Mouse (Mus musculus): ENCODE measurements at regions not wholly inside any gene's neighbourhood (a gene's known extent, or its start where the extent isn't known, plus 50 kb on each side); places are given as distances from the start of the nearest gene placed in this dataset.

- no peak overlapping the region for H3K9ac ChIP-seq (ENCODE audit: insufficient read depth, low read depth)
- dilution Hi-C loops (cut with MboI; ENCODE audit: extremely low pct_ligation_motif_present, extremely low pct_unique_long_range_greater_than_20kb, low sequenced_read_pairs) (no loop called here), in situ Hi-C loops (cut with MboI; ENCODE audit: low pct_ligation_motif_present, low pct_unique_long_range_greater_than_20kb, low sequenced_read_pairs) (no loop called here)
- H3K4me2 ChIP-seq (ENCODE audit: insufficient read depth, low read depth, poor library complexity, severe bottlenecking): no peak overlapping the region
- no peak overlapping the region for H3K4me3 ChIP-seq (replicated peaks in 1 of 3; ENCODE audit: low read depth in 2 of 3, low read length in 2 of 3, poor library complexity in 1 of 3)
- no peak overlapping the region for H3K27ac ChIP-seq (ENCODE audit: insufficient read depth, low read depth)
- H3K36me3 ChIP-seq (replicated peaks in 1 of 2; ENCODE audit: control insufficient read depth in 1 of 2, insufficient read depth in 1 of 2, low read length in 1 of 2): no peaks in the 10 kb centered on the region
- H3K4me1 ChIP-seq (ENCODE audit: control insufficient read depth in 1 of 2, insufficient read depth in 2 of 2): no peaks in the 10 kb centered on the region
- DNase-seq (ENCODE audit: extremely low read depth): no peak
- peaks cover 53% of the 10 kb centered on the region for H3K9me3 ChIP-seq (replicated peaks; ENCODE audit: low read length)
- H3K27me3 ChIP-seq (replicated peaks): no peaks in the 10 kb centered on the region
- no peak for TF ChIP-seq ZNF384 (IDR thresholded peaks at IDR 0.05; ENCODE audit: low read depth, low read length)
- TF ChIP-seq MAX (IDR thresholded peaks at IDR 0.05; ENCODE audit: low read length): no peak
- no peak for TF ChIP-seq IRF4 (IDR thresholded peaks at IDR 0.05; ENCODE audit: low read depth, low read length)
- no peak for TF ChIP-seq POLR2AphosphoS2 (IDR thresholded peaks at IDR 0.05; ENCODE audit: low read depth, low read length)
- no peak for TF ChIP-seq NRF1 (IDR thresholded peaks at IDR 0.05; ENCODE audit: low read depth, low read length)
- no peaks in the 10 kb centered on the region for H3K79me2 ChIP-seq (replicated peaks; ENCODE audit: control insufficient read depth, extremely low read depth, insufficient read depth, poor library complexity, severe bottlenecking)
Observed at GRCm38 (mm10) chr15:90346162-90346561, 122.1 kb downstream of the Alg10b start.

DNA sequence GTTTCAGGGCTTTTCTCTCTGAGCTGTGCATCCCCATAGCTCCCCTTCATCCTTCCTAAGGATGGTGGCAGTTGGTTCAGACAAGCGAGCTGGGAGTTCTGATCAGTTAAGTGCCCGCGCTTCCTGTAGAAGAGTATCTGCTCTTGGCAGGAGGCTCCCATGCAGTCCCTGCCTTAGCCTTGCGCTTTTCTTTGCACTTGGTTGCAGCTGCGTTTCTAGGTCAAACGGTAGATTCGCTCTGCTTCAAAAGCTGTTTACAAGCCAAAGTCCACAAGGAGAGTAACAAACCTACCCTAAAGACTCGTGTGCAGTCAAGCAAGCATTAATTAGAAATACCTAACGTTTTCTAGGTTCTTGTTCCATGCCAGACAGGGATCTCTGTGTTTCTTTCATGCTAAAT, 122.6 kb downstream of the Alg10b start:
- no peak for DNase-seq (ENCODE audit: extremely low read depth)
- Histone ChIP-seq H3K27me3 (replicated peaks) (no peaks in the 10 kb centered on the region), H3K79me2 (replicated peaks; ENCODE audit: control insufficient read depth, extremely low read depth, insufficient read depth, poor library complexity, severe bottlenecking) (no peaks in the 10 kb centered on the region), H3K4me3 (replicated peaks in 1 of 3; ENCODE audit: low read depth in 2 of 3, low read length in 2 of 3, poor library complexity in 1 of 3) (no peak overlapping the region), H3K27ac (ENCODE audit: insufficient read depth, low read depth) (no peak overlapping the region), H3K4me1 (ENCODE audit: control insufficient read depth in 1 of 2, insufficient read depth in 2 of 2) (no peaks in the 10 kb centered on the region), H3K9ac (ENCODE audit: insufficient read depth, low read depth) (no peak overlapping the region), H3K9me3 (replicated peaks; ENCODE audit: low read length) (peaks cover 58% of the 10 kb centered on the region), H3K36me3 (replicated peaks in 1 of 2; ENCODE audit: control insufficient read depth in 1 of 2, insufficient read depth in 1 of 2, low read length in 1 of 2) (no peaks in the 10 kb centered on the region), H3K4me2 (ENCODE audit: insufficient read depth, low read depth, poor library complexity, severe bottlenecking) (no peak overlapping the region)
- TF ChIP-seq ZKSCAN1 (IDR thresholded peaks at IDR 0.05; ENCODE audit: borderline replicate concordance, low read depth, low read length) (no peak), USF1 (IDR thresholded peaks at IDR 0.05; ENCODE audit: low read depth, low read length) (no peak), ZNF384 (IDR thresholded peaks at IDR 0.05; ENCODE audit: low read depth, low read length) (no peak), HCFC1 (IDR thresholded peaks at IDR 0.05; ENCODE audit: low read depth, low read length) (no peak), EP300 (IDR thresholded peaks at IDR 0.05; ENCODE audit: low read length) (no peak), MAZ (IDR thresholded peaks at IDR 0.05; ENCODE audit: low read depth, low read length) (no peak), NRF1 (IDR thresholded peaks at IDR 0.05; ENCODE audit: low read depth, low read length) (no peak), BHLHE40 (IDR thresholded peaks at IDR 0.05; ENCODE audit: low read depth, low read length) (no peak), JUND (conservative IDR thresholded peaks at IDR 0.05; ENCODE audit: low read depth, low read length) (no peak), IRF4 (IDR thresholded peaks at IDR 0.05; ENCODE audit: low read depth, low read length) (no peak), MXI1 (IDR thresholded peaks at IDR 0.05; ENCODE audit: low read depth, low read length) (no peak), CTCF (conservative IDR thresholded peaks at IDR 0.05 in 1 of 2, IDR thresholded peaks at IDR 0.05 in 1 of 2; ENCODE audit: low read depth in 2 of 2, low read length in 2 of 2) (no peak)
- dilution Hi-C loops (cut with MboI; ENCODE audit: extremely low pct_ligation_motif_present, extremely low pct_unique_long_range_greater_than_20kb, low sequenced_read_pairs): no loop called here
- in situ Hi-C loops (cut with MboI; ENCODE audit: low pct_ligation_motif_present, low pct_unique_long_range_greater_than_20kb, low sequenced_read_pairs): no loop called here

DNA sequence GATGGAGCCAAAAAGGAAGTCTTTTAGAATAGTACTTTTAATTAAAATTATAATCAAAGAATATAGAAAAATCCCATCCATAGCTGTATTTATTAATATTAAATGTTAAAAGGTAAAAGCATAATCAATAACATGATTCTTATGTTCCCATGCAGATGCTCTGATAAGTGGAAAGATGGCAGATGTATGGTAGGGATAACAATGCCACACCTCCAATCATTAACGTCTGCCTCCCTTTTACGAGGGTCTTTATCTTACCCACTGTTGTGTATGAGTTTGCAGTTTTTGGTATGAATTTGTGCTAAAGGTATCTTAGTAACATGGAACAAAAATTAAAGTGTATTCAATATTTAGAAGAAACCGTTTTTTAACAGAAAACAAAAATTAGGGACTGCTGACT, 127.8 kb downstream of the Alg10b start:
- no peak for DNase-seq (ENCODE audit: extremely low read depth)
- TF ChIP-seq MAX (IDR thresholded peaks at IDR 0.05; ENCODE audit: low read length) (no peak), CHD1 (IDR thresholded peaks at IDR 0.05; ENCODE audit: low read depth, low read length) (no peak), JUND (conservative IDR thresholded peaks at IDR 0.05; ENCODE audit: low read depth, low read length) (no peak), ELF1 (IDR thresholded peaks at IDR 0.05; ENCODE audit: low read depth, low read length) (no peak), MEF2A (IDR thresholded peaks at IDR 0.05; ENCODE audit: borderline replicate concordance, low read depth, low read length) (no peak), JUN (IDR thresholded peaks at IDR 0.05; ENCODE audit: insufficient read depth, low read depth, low read length) (no peak), MYC (IDR thresholded peaks at IDR 0.05; ENCODE audit: low read depth, low read length) (no peak), USF2 (conservative IDR thresholded peaks at IDR 0.05; ENCODE audit: low read depth, low read length) (no peak), ZMIZ1 (IDR thresholded peaks at IDR 0.05; ENCODE audit: low read depth, low read length) (no peak), NELFE (IDR thresholded peaks at IDR 0.05; ENCODE audit: low read depth, low read length) (no peak), POLR2AphosphoS2 (IDR thresholded peaks at IDR 0.05; ENCODE audit: low read depth, low read length) (no peak), CTCF (conservative IDR thresholded peaks at IDR 0.05 in 1 of 2, IDR thresholded peaks at IDR 0.05 in 1 of 2; ENCODE audit: low read depth in 2 of 2, low read length in 2 of 2) (no peak), RAD21 (IDR thresholded peaks at IDR 0.05; ENCODE audit: low read depth, low read length) (no peak), CHD2 (IDR thresholded peaks at IDR 0.05; ENCODE audit: low read length) (no peak), MXI1 (IDR thresholded peaks at IDR 0.05; ENCODE audit: low read depth, low read length) (no peak), USF1 (IDR thresholded peaks at IDR 0.05; ENCODE audit: low read depth, low read length) (no peak), KAT2A (IDR thresholded peaks at IDR 0.05; ENCODE audit: insufficient replicate concordance, low read length) (no peak)
- dilution Hi-C loops (cut with MboI; ENCODE audit: extremely low pct_ligation_motif_present, extremely low pct_unique_long_range_greater_than_20kb, low sequenced_read_pairs): no loop called here
- Histone ChIP-seq H3K9ac (ENCODE audit: insufficient read depth, low read depth) (no peak overlapping the region), H3K4me1 (ENCODE audit: control insufficient read depth in 1 of 2, insufficient read depth in 2 of 2) (no peaks in the 10 kb centered on the region), H3K27me3 (replicated peaks) (no peaks in the 10 kb centered on the region), H3K27ac (ENCODE audit: insufficient read depth, low read depth) (no peak overlapping the region), H3K9me3 (replicated peaks; ENCODE audit: low read length) (peaks cover 44% of the 10 kb centered on the region), H3K36me3 (replicated peaks in 1 of 2; ENCODE audit: control insufficient read depth in 1 of 2, insufficient read depth in 1 of 2, low read length in 1 of 2) (no peaks in the 10 kb centered on the region), H3K4me2 (ENCODE audit: insufficient read depth, low read depth, poor library complexity, severe bottlenecking) (no peak overlapping the region), H3K4me3 (replicated peaks in 1 of 3; ENCODE audit: low read depth in 2 of 3, low read length in 2 of 3, poor library complexity in 1 of 3) (no peak overlapping the region), H3K79me2 (replicated peaks; ENCODE audit: control insufficient read depth, extremely low read depth, insufficient read depth, poor library complexity, severe bottlenecking) (no peaks in the 10 kb centered on the region)
- in situ Hi-C loops (cut with MboI; ENCODE audit: low pct_ligation_motif_present, low pct_unique_long_range_greater_than_20kb, low sequenced_read_pairs): no loop called here

Measured in CH12.LX (cell line).